Mouse (Mus musculus) kidney, postnatal 0 days (tissue): ENCODE measurements around the gene Pink1. TPM values are rescaled to one million over a fixed set of nuclear protein-coding genes. Genes with fewer than 3 reads are reported as not detected.

Experiments
- ATAC-seq: fragments of 200-750 bp; cut with Nextera tagmentation; replicated peaks from 2 replicates; pipeline ENCODE4 v1.8.0; 2017; ENCODE audit warnings: low read depth, moderate number of reproducible peaks, moderate TSS enrichment, moderate library complexity; ENCODE audit not compliant: low FRiP score
- DNase-seq: peaks from one replicate; pipeline ENCODE4 v3.0.0-alpha.2; 2016; ENCODE audit warnings: low spot score
- H3K27ac ChIP-seq: fragments of 300-500 bp; sonication (generic); 2 replicates; pipeline ENCODE4 v1.5.1; 2014; ENCODE audit warnings: mild to moderate bottlenecking
- H3K27me3 ChIP-seq: fragments of 300-500 bp; sonication (generic); 2 replicates; pipeline ENCODE4 v1.6.1; 2014; ENCODE audit warnings: low read length, mixed read lengths; ENCODE audit not compliant: insufficient read depth
- H3K36me3 ChIP-seq: fragments of 300-500 bp; sonication (generic); 2 replicates; pipeline ENCODE4 v1.6.1; 2014; ENCODE audit warnings: low read length, mixed read lengths; ENCODE audit not compliant: insufficient read depth
- H3K4me1 ChIP-seq: fragments of 300-500 bp; sonication (generic); replicated peaks from 2 replicates; pipeline ENCODE4 v1.6.1; 2014; ENCODE audit warnings: antibody characterized with exemption, low read length, mixed read lengths; ENCODE audit not compliant: insufficient read depth
- H3K4me2 ChIP-seq: fragments of 300-500 bp; sonication (generic); 2 replicates; pipeline ENCODE4 v1.6.1; 2014; ENCODE audit warnings: mild to moderate bottlenecking, low read length, moderate library complexity, mixed read lengths
- H3K4me3 ChIP-seq: fragments of 300-500 bp; sonication (generic); replicated peaks from 2 replicates; pipeline ENCODE4 v1.5.1; 2014; ENCODE audit warnings: low read depth, low read length
- H3K9ac ChIP-seq: fragments of 300-500 bp; sonication (generic); 2 replicates; pipeline ENCODE4 v1.6.1; 2014; ENCODE audit warnings: low read depth, low read length
- H3K9me3 ChIP-seq: fragments of 300-500 bp; sonication (generic); replicated peaks from 2 replicates; pipeline ENCODE4 v1.6.1; 2016; ENCODE audit warnings: low read length, inconsistent platforms, mixed read lengths
- CTCF ChIP-seq: IDR thresholded peaks from 2 replicates; pipeline ENCODE4 v1.5.1; 2016; ENCODE audit warnings: antibody characterized with exemption, low read depth, mild to moderate bottlenecking, moderate library complexity
- WGBS: fragments of 180-500 bp; shearing (Covaris S2); extraction: QIAGEN DNeasy Blood & Tissue Kit; methylation state at CpG from one replicate; pipeline ENCODE4 v1.1.7; 2014; 5-methylcytosine and 5-hydroxymethylcytosine counted together
- polyA plus RNA-seq: library from polyadenylated mRNA; unstranded; fragments of >200 nt; fragmentation: Nextera tagmentation; extraction: Ambion mirVana; gene quantifications from 2 replicates; pipeline ENCODE4 v1.2.1, GENCODE M21; 2015

Pink1 gene
- polyA plus RNA-seq, 1 experiment from 2014 or later = 139 TPM

DNA sequence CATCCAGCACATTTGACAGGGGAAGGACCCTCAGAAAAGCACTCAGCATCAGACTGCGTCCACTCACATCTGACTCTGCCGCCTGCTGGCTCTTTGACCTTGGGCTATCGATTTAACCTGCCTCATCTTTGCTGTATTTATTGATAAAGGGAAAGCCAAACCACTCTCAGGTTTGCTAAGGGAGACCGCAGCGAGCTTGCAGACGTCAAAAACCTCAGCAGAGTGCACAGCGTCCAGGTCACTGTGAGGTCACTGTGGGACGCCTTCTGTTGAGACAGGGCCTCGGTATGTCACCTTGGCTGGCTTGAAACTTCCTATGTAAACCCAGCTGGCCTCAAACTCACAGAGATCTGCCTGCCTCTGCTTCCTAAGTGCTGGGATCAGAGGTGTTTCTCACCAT lies 11.2 kb upstream of the Pink1 start:
- ATAC-seq = no peak
- whole genome bisulfite sequencing = 74% methylated on average over 9 of the region's 9 CpGs

DNA sequence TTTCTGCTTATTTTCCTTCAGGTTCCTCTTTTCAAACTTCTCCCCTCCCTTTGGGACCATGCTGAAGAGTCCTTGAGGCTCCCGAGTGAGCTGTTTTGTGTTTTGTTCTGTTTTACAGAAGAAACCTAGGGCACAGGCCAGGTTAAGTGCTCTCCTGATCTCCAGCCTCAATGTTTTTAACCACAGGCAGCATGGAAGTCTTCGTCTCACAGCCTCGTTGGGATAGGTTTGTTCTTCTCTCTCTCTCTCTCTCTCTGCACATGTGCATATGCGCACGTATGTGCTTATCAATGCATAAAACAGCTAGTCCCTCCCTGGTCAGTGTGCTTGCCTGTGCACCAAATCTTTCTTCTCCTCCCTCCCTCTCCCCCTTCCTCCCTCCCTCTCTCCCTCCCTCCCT lies 10.8 kb upstream of the Pink1 start:
- Histone ChIP-seq H3K27me3 (no peaks in the 10 kb centered on the region), H3K4me1 (no peaks in the 10 kb centered on the region), H3K9ac (no peak overlapping the region), H3K4me3 (no peak overlapping the region), H3K4me2 (no peak overlapping the region), H3K9me3 (no peaks in the 10 kb centered on the region), H3K36me3 (no peaks in the 10 kb centered on the region), H3K27ac (no peak overlapping the region)
- DNase-seq (no peak), ATAC-seq (no peak)
- no peak for TF ChIP-seq CTCF
- WGBS = 79% methylated on average over 5 of the region's 5 CpGs

More for the DNA sequence above, 11.2 kb upstream of the Pink1 start:
- no peak overlapping the region for H3K4me2 ChIP-seq
- no peaks in the 10 kb centered on the region for H3K27me3 ChIP-seq
- TF ChIP-seq CTCF = no peak
- H3K4me3 ChIP-seq = no peak overlapping the region
- H3K9ac ChIP-seq = no peak overlapping the region
- H3K4me1 ChIP-seq = no peaks in the 10 kb centered on the region
- no peaks in the 10 kb centered on the region for H3K36me3 ChIP-seq
- DNase-seq = no peak
- no peaks in the 10 kb centered on the region for H3K9me3 ChIP-seq
- no peak overlapping the region for H3K27ac ChIP-seq

DNA sequence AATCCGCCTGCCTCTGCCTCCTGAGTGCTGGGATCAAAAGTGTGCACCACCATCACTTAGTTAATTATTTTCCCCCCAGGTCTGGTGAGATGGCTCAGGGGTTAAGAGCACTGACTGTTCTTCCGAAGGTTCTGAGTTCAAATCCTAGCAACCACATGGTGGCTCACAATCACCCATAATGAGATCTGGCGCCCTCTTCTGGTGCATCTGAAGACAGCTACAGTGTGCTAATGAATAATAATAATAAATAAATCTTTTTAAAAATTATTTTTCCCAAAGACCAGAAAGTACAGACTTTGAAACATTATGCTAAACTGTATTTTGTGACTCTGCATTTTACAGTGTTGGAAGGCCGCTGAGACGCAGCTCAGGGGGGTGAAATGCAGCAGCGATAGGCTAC lies 9.5 kb upstream of the Pink1 start:
- Histone ChIP-seq H3K9ac (no peak overlapping the region), H3K4me1 (no peaks in the 10 kb centered on the region), H3K27ac (no peak overlapping the region), H3K4me3 (no peak overlapping the region), H3K27me3 (no peaks in the 10 kb centered on the region), H3K36me3 (no peaks in the 10 kb centered on the region), H3K4me2 (no peak overlapping the region), H3K9me3 (no peaks in the 10 kb centered on the region)
- TF ChIP-seq CTCF = peak; percentile 46
- 86% methylated on average over 6 of the region's 6 CpGs for WGBS
- DNase-seq = no peak
- no peak for ATAC-seq

DNA sequence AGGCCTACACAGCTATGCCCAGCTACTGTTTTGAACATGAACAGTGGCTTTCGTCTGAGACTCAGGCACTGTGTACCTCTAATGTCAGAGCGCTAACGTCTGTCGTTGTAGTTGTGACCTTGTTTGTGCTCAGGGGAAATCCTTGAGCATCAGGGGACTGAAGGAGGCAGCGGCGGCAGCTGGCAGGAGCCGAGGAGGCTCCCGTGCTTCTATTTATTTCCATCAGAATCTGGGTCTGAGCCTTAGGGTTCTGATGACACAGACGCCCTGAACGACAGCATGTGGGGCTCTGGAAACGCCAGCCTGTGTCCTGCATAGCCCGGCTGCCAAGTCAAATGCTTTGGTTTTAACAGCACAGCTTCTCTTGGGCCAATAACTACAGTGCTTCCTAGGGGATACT lies 8.9 kb upstream of the Pink1 start:
- no peaks in the 10 kb centered on the region for H3K9me3 ChIP-seq
- 84% methylated on average over 12 of the region's 12 CpGs for WGBS
- no peaks in the 10 kb centered on the region for H3K27me3 ChIP-seq
- no peak overlapping the region for H3K4me2 ChIP-seq
- DNase-seq (no peak), ATAC-seq (no peak)
- H3K4me3 ChIP-seq = no peak overlapping the region
- no peaks in the 10 kb centered on the region for H3K4me1 ChIP-seq
- H3K27ac ChIP-seq = no peak overlapping the region
- H3K36me3 ChIP-seq = no peaks in the 10 kb centered on the region
- TF ChIP-seq CTCF = no peak
- no peak overlapping the region for H3K9ac ChIP-seq

DNA sequence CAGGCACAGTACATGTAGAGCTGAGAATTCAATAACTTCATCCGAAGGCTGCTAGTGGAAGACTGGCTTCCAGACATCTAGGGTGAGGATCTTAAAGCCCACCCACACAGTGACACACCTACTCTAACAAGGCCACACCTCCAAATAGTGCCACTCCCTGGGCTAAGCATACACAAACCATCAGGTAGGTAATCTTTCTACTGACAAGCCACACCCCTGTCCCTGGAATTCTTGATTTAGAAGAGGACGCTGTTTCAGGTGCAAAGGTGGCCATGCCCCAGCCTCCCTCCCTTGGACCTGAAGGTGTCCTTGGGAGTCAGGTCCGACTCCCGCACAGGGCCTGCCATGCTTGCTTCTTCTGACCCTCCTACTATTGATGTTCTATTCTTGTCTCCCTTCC lies 7.0 kb upstream of the Pink1 start:
- H3K27ac ChIP-seq = no peak overlapping the region
- no peak for DNase-seq
- ATAC-seq = no peak
- no peak overlapping the region for H3K4me3 ChIP-seq
- H3K9ac ChIP-seq = no peak overlapping the region
- no peaks in the 10 kb centered on the region for H3K36me3 ChIP-seq
- WGBS = 77% methylated on average over 4 of the region's 4 CpGs
- H3K9me3 ChIP-seq = no peaks in the 10 kb centered on the region
- H3K27me3 ChIP-seq = no peaks in the 10 kb centered on the region
- no peak overlapping the region for H3K4me2 ChIP-seq
- H3K4me1 ChIP-seq = no peaks in the 10 kb centered on the region
- no peak for TF ChIP-seq CTCF

DNA sequence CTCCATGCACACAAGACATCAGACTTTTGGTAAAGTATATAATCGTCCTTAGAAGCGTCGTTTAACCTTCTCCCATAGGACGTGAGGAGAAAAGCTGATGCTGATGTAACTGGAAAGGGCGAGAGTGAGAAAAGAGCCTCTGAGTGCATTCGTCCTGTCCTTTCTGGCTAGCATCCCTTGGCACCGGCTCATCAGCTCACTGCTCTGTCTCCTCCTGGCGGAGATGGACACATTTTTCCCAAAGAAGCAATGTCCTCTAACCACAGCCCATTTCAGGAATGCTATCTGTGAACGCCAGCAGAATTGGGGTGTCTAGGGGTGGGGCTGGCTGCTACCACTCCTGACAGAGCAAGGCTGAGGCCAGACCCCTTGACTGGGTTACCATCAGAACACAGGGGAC lies 5.5 kb upstream of the Pink1 start:
- H3K27ac ChIP-seq = no peak overlapping the region
- WGBS = 81% methylated on average over 9 of the region's 9 CpGs
- H3K4me2 ChIP-seq = no peak overlapping the region
- H3K9ac ChIP-seq = no peak overlapping the region
- no peak for DNase-seq
- no peak for ATAC-seq
- no peak overlapping the region for H3K4me3 ChIP-seq
- TF ChIP-seq CTCF = no peak
- no peaks in the 10 kb centered on the region for H3K4me1 ChIP-seq
- no peaks in the 10 kb centered on the region for H3K27me3 ChIP-seq
- H3K36me3 ChIP-seq = no peaks in the 10 kb centered on the region
- no peaks in the 10 kb centered on the region for H3K9me3 ChIP-seq

DNA sequence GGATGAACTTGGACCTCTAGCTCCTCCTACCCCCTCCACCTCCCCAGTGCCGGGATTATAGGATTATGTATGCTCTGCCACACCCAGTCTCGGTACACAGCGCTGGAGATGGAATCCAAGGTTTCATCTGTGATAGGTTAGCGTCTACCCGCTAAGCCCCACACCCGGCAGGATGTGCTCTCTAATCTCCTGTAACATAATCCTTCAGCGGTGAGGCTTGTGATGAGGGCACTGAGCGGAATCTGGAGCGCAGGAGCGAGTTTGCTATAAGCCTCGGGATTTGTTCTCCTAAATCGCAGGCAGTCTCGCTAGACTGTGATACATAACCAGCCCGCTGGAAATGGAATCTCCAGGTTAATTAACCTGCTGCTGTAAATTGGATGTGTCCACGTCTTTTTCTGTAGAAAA lies 4.2 kb upstream of the Pink1 start:
- H3K27me3 ChIP-seq = no peaks in the 10 kb centered on the region
- WGBS = 17% methylated on average over 15 of the region's 15 CpGs
- no peak overlapping the region for H3K4me2 ChIP-seq
- H3K27ac ChIP-seq = no peak overlapping the region
- peak; percentile 33 for DNase-seq
- no peak overlapping the region for H3K4me3 ChIP-seq
- ATAC-seq = no peak
- H3K9me3 ChIP-seq = no peaks in the 10 kb centered on the region
- TF ChIP-seq CTCF = no peak
- no peak overlapping the region for H3K9ac ChIP-seq
- no peaks in the 10 kb centered on the region for H3K36me3 ChIP-seq
- no peaks in the 10 kb centered on the region for H3K4me1 ChIP-seq
